Mouse (Mus musculus) C2C12 (cell line): Measurements from ENCODE around the gene Med16.

Source experiments
- CEBPB ChIP-seq: IDR thresholded peaks from one replicate; pipeline ENCODE4 v1.6.1; 2011; ENCODE audit warnings: low read depth, mild to moderate bottlenecking, control low read depth, moderate library complexity
- CTCF ChIP-seq: IDR thresholded peaks from one replicate; pipeline ENCODE4 v1.5.1; 2011; ENCODE audit not compliant: control insufficient read depth, insufficient read depth, insufficient read length
- FOSL1 ChIP-seq: IDR thresholded peaks from one replicate; pipeline ENCODE4 v1.8.0; 2011; ENCODE audit warnings: mild to moderate bottlenecking, low read length; ENCODE audit not compliant: poor library complexity, insufficient read depth, severe bottlenecking
- MAX ChIP-seq: IDR thresholded peaks from one replicate; pipeline ENCODE4 v1.6.1; 2011; ENCODE audit warnings: mild to moderate bottlenecking, control low read depth
- MYOD1 ChIP-seq: IDR thresholded peaks from one replicate; pipeline ENCODE4 v1.6.1; 2011; ENCODE audit warnings: low read depth; ENCODE audit not compliant: control insufficient read depth, insufficient read length
- MYOG ChIP-seq: IDR thresholded peaks from one replicate; pipeline ENCODE4 v1.6.1; 2011; ENCODE audit not compliant: control insufficient read depth, insufficient read length; ENCODE audit errors: extremely low read depth
- USF1 ChIP-seq: IDR thresholded peaks from one replicate; pipeline ENCODE4 v1.6.1; 2011; ENCODE audit warnings: low read depth, mild to moderate bottlenecking, control low read depth, moderate library complexity

GRCm38 (mm10) chr10:79861230-79862048 lies 47.3 kb downstream of the Med16 start:
- TF ChIP-seq CTCF = no peak
- no peak for TF ChIP-seq MYOD1
- TF ChIP-seq FOSL1 = no peak
- TF ChIP-seq USF1 = no peak
- TF ChIP-seq MYOG = no peak
- no peak for TF ChIP-seq MAX
- TF ChIP-seq CEBPB = no peak
